Mouse (Mus musculus): ENCODE results near the gene Ccdc60. TPM values are rescaled to one million over a fixed set of nuclear protein-coding genes. Genes with fewer than 3 reads are reported as not detected.

Gene Ccdc60
- polyA plus RNA-seq, 1 experiment: 205 TPM

GRCm38 (mm10) chr5:116115071-116115834 is 173.5 kb downstream of the Ccdc60 start:
- Histone ChIP-seq H3K4me1 (ENCODE audit: control insufficient read depth, insufficient read depth, low read length) (no peaks in the 10 kb centered on the region; the same call in 1 of the 2 replicates), H3K36me3 (ENCODE audit: control insufficient read depth, insufficient read depth, low read length) (no peaks in the 10 kb centered on the region), H3K27ac (ENCODE audit: control insufficient read depth, insufficient read depth, low read depth, low read length) (no peak overlapping the region), H3K27me3 (ENCODE audit: control insufficient read depth, insufficient read depth, low read length) (no peaks in the 10 kb centered on the region), H3K4me3 (ENCODE audit: control insufficient read depth, low read depth, low read length) (no peak overlapping the region)
- no peak for TF ChIP-seq CTCF (IDR thresholded peaks at IDR 0.05; ENCODE audit: control insufficient read depth, insufficient read depth, insufficient replicate concordance, low read depth, low read length)
- TF ChIP-seq POLR2A (IDR thresholded peaks at IDR 0.05; ENCODE audit: control insufficient read depth, low read depth, low read length): no peak

- Histone ChIP-seq H3K27ac (ENCODE audit: control insufficient read depth, insufficient read depth, low read depth, low read length) (no peak overlapping the region), H3K27me3 (ENCODE audit: control insufficient read depth, insufficient read depth, low read length) (no peaks in the 10 kb centered on the region), H3K4me1 (ENCODE audit: control insufficient read depth, insufficient read depth, low read length) (no peaks in the 10 kb centered on the region), H3K36me3 (ENCODE audit: control insufficient read depth, insufficient read depth, low read length) (no peaks in the 10 kb centered on the region), H3K4me3 (ENCODE audit: control insufficient read depth, low read depth, low read length) (no peak overlapping the region)
- no peak for TF ChIP-seq POLR2A (IDR thresholded peaks at IDR 0.05; ENCODE audit: control insufficient read depth, low read depth, low read length)
- TF ChIP-seq CTCF (IDR thresholded peaks at IDR 0.05; ENCODE audit: control insufficient read depth, insufficient read depth, insufficient replicate concordance, low read depth, low read length): no peak
Observed at GRCm38 (mm10) chr5:116108651-116109050, 180.1 kb downstream of the Ccdc60 start.

GRCm38 (mm10) chr5:116084231-116084630 is 204.6 kb downstream of the Ccdc60 start:
- Histone ChIP-seq H3K4me3 (ENCODE audit: control insufficient read depth, low read depth, low read length) (no peak overlapping the region), H3K27me3 (ENCODE audit: control insufficient read depth, insufficient read depth, low read length) (no peaks in the 10 kb centered on the region), H3K4me1 (ENCODE audit: control insufficient read depth, insufficient read depth, low read length) (peaks cover 3% of the 10 kb centered on the region; the same call in 1 of the 2 replicates), H3K36me3 (ENCODE audit: control insufficient read depth, insufficient read depth, low read length) (no peaks in the 10 kb centered on the region), H3K27ac (ENCODE audit: control insufficient read depth, insufficient read depth, low read depth, low read length) (no peak overlapping the region)
- no peak for TF ChIP-seq POLR2A (IDR thresholded peaks at IDR 0.05; ENCODE audit: control insufficient read depth, low read depth, low read length)
- TF ChIP-seq CTCF (IDR thresholded peaks at IDR 0.05; ENCODE audit: control insufficient read depth, insufficient read depth, insufficient replicate concordance, low read depth, low read length): no peak

GRCm38 (mm10) chr5:116083081-116083480 is 205.7 kb downstream of the Ccdc60 start, which contains the start of gene Tmem233:
Tmem233 (minus strand) TSS chr5:116083244.
- TF ChIP-seq CTCF (IDR thresholded peaks at IDR 0.05; ENCODE audit: control insufficient read depth, insufficient read depth, insufficient replicate concordance, low read depth, low read length): no peak
- no peak for TF ChIP-seq POLR2A (IDR thresholded peaks at IDR 0.05; ENCODE audit: control insufficient read depth, low read depth, low read length)
- Histone ChIP-seq H3K36me3 (ENCODE audit: control insufficient read depth, insufficient read depth, low read length) (no peaks in the 10 kb centered on the region), H3K4me1 (ENCODE audit: control insufficient read depth, insufficient read depth, low read length) (peaks cover 3% of the 10 kb centered on the region; the same call in 1 of the 2 replicates), H3K27ac (ENCODE audit: control insufficient read depth, insufficient read depth, low read depth, low read length) (no peak within 1 kb of the TSS), H3K27me3 (ENCODE audit: control insufficient read depth, insufficient read depth, low read length) (no peaks in the 10 kb centered on the region), H3K4me3 (ENCODE audit: control insufficient read depth, low read depth, low read length) (no peak within 1 kb of the TSS)

GRCm38 (mm10) chr5:116082241-116082900 is 206.4 kb downstream of the Ccdc60 start:
- H3K4me3 ChIP-seq (ENCODE audit: control insufficient read depth, low read depth, low read length): no peak overlapping the region

GRCm38 (mm10) chr5:116081616-116082015 is 207.2 kb downstream of the Ccdc60 start:
- Histone ChIP-seq H3K4me1 (ENCODE audit: control insufficient read depth, insufficient read depth, low read length) (peaks cover 3% of the 10 kb centered on the region; the same call in 1 of the 2 replicates), H3K4me3 (ENCODE audit: control insufficient read depth, low read depth, low read length) (no peak overlapping the region), H3K36me3 (ENCODE audit: control insufficient read depth, insufficient read depth, low read length) (no peaks in the 10 kb centered on the region), H3K27ac (ENCODE audit: control insufficient read depth, insufficient read depth, low read depth, low read length) (no peak overlapping the region), H3K27me3 (ENCODE audit: control insufficient read depth, insufficient read depth, low read length) (no peaks in the 10 kb centered on the region)
- TF ChIP-seq POLR2A (IDR thresholded peaks at IDR 0.05; ENCODE audit: control insufficient read depth, low read depth, low read length): no peak
- TF ChIP-seq CTCF (IDR thresholded peaks at IDR 0.05; ENCODE audit: control insufficient read depth, insufficient read depth, insufficient replicate concordance, low read depth, low read length): no peak

More at GRCm38 (mm10) chr5:116082241-116082900, 206.4 kb downstream of the Ccdc60 start:
- H3K27me3 ChIP-seq (ENCODE audit: control insufficient read depth, insufficient read depth, low read length): no peaks in the 10 kb centered on the region
- no peaks in the 10 kb centered on the region for H3K36me3 ChIP-seq (ENCODE audit: control insufficient read depth, insufficient read depth, low read length)
- H3K27ac ChIP-seq (ENCODE audit: control insufficient read depth, insufficient read depth, low read depth, low read length): no peak overlapping the region
- peaks cover 3% of the 10 kb centered on the region; the same call in 1 of the 2 replicates for H3K4me1 ChIP-seq (ENCODE audit: control insufficient read depth, insufficient read depth, low read length)
- TF ChIP-seq CTCF (IDR thresholded peaks at IDR 0.05; ENCODE audit: control insufficient read depth, insufficient read depth, insufficient replicate concordance, low read depth, low read length) (no peak), POLR2A (IDR thresholded peaks at IDR 0.05; ENCODE audit: control insufficient read depth, low read depth, low read length) (no peak)

GRCm38 (mm10) chr5:116080736-116081135 is 208.0 kb downstream of the Ccdc60 start:
- Histone ChIP-seq H3K27ac (ENCODE audit: control insufficient read depth, insufficient read depth, low read depth, low read length) (no peak overlapping the region), H3K36me3 (ENCODE audit: control insufficient read depth, insufficient read depth, low read length) (no peaks in the 10 kb centered on the region), H3K4me1 (ENCODE audit: control insufficient read depth, insufficient read depth, low read length) (no peaks in the 10 kb centered on the region), H3K27me3 (ENCODE audit: control insufficient read depth, insufficient read depth, low read length) (no peaks in the 10 kb centered on the region), H3K4me3 (ENCODE audit: control insufficient read depth, low read depth, low read length) (no peak overlapping the region)
- TF ChIP-seq POLR2A (IDR thresholded peaks at IDR 0.05; ENCODE audit: control insufficient read depth, low read depth, low read length) (no peak), CTCF (IDR thresholded peaks at IDR 0.05; ENCODE audit: control insufficient read depth, insufficient read depth, insufficient replicate concordance, low read depth, low read length) (no peak)

Other genes with a start within 250 kb of the Ccdc60 start
- not detected in 2 replicates for gene Tmem233, start 205.7 kb downstream of the Ccdc60 start, polyA plus RNA-seq (2012; rRNA removed)
- gene Hspb8, start 133.9 kb upstream of the Ccdc60 start, polyA plus RNA-seq (2012; rRNA removed): 1.1 and 5.5 TPM in 2 replicates

Measured in testis, adult 2 months (tissue).